Mouse (Mus musculus): Measurements from ENCODE around the gene Slc12a9.

DNA sequence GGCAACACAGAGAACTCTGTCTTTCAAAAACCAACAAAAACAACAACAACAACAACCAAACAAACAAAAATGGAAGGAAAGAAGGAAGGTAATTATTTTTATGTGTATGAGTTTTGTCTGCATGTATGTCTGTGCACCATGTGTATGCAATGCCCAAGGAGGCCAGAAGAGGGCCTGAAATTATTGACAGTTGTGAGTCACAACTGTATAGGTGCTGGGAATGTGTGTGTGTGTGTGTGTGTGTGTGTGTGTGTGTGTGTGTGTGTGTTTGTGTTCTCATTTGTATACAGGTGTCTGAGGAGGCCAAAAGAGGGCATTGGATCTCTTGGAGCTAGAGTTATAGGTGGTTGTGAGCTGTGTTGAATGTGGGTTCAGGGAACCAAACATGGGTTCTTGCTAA is 10.5 kb upstream of the Slc12a9 start:
- TF ChIP-seq CTCF (IDR thresholded peaks at IDR 0.05; ENCODE audit: insufficient read depth, low read length) (no peak), POLR2A (IDR thresholded peaks at IDR 0.05; ENCODE audit: borderline replicate concordance, extremely low read depth, low read depth, low read length) (no peak)
